Mouse (Mus musculus) forebrain, embryonic 11.5 days (tissue): ENCODE results near the gene Fam229b. TPM values are rescaled to one million over a fixed set of nuclear protein-coding genes. Genes with fewer than 3 reads are reported as not detected.

Experiments
- ATAC-seq: fragments of 200-750 bp; cut with Nextera tagmentation; replicated peaks from 2 replicates; pipeline ENCODE4 v1.8.0; 2017; ENCODE audit warnings: moderate TSS enrichment; ENCODE audit not compliant: low FRiP score
- DNase-seq: peaks from one replicate; pipeline ENCODE4 v3.0.0-alpha.2; 2017; ENCODE audit warnings: low spot score
- H3K27ac ChIP-seq: fragments of 300-500 bp; sonication (generic); 2 replicates; pipeline ENCODE4 v1.5.1; 2014; ENCODE audit warnings: low read depth, low read length
- H3K27me3 ChIP-seq: fragments of 300-500 bp; sonication (generic); 2 replicates; pipeline ENCODE4 v1.6.1; 2014; ENCODE audit warnings: mild to moderate bottlenecking, low read length, mixed read lengths; ENCODE audit not compliant: control insufficient read depth, insufficient read depth
- H3K36me3 ChIP-seq: fragments of 300-500 bp; sonication (generic); 2 replicates; pipeline ENCODE4 v1.6.1; 2014; ENCODE audit warnings: mild to moderate bottlenecking, low read length, moderate library complexity, mixed read lengths; ENCODE audit not compliant: control insufficient read depth, insufficient read depth
- H3K4me1 ChIP-seq: fragments of 300-500 bp; sonication (generic); replicated peaks from 2 replicates; pipeline ENCODE4 v1.6.1; 2014; ENCODE audit warnings: low read length, mixed read lengths; ENCODE audit not compliant: control insufficient read depth, insufficient read depth
- H3K4me2 ChIP-seq: fragments of 300-500 bp; sonication (generic); 2 replicates; pipeline ENCODE4 v1.6.1; 2014; ENCODE audit warnings: low read depth, mild to moderate bottlenecking, low read length, moderate library complexity, mixed read lengths; ENCODE audit not compliant: severe bottlenecking
- H3K4me3 ChIP-seq: fragments of 300-500 bp; sonication (generic); 2 replicates; pipeline ENCODE4 v1.5.1; 2014; ENCODE audit warnings: low read depth, low read length
- H3K9ac ChIP-seq: fragments of 300-500 bp; sonication (generic); 2 replicates; pipeline ENCODE4 v1.6.1; 2014; ENCODE audit warnings: low read length
- H3K9me3 ChIP-seq: fragments of 300-500 bp; sonication (generic); 2 replicates; pipeline ENCODE4 v1.6.1; 2016; ENCODE audit warnings: low read length, mixed read lengths; ENCODE audit not compliant: control insufficient read depth
- WGBS: fragments of 180-500 bp; shearing (Covaris S2); extraction: QIAGEN DNeasy Blood & Tissue Kit; methylation state at CpG from one replicate; pipeline ENCODE4 v1.1.7; 2014; 5-methylcytosine and 5-hydroxymethylcytosine counted together
- polyA plus RNA-seq: library from polyadenylated mRNA; unstranded; fragments of >200 nt; fragmentation: Nextera tagmentation; extraction: Ambion mirVana; gene quantifications from 2 replicates; pipeline ENCODE4 v1.2.1, GENCODE M21; 2014

The Fam229b gene
- 12.5 and 13.3 TPM in 2 replicates for polyA plus RNA-seq

GRCm38 (mm10) chr10:39133462-39134310, at the start of gene Fam229b, which contains the start of gene Tube1:
Gene Fam229b (minus strand): TSS chr10:39133914.
Gene Tube1 (plus strand): TSS chr10:39133976.
- Histone ChIP-seq H3K4me1 (no peaks in the 10 kb centered on the region), H3K9ac (peak within 1 kb of the TSS; percentile 74), H3K4me3 (peak within 1 kb of the TSS; percentile 67), H3K27ac (peak within 1 kb of the TSS; percentile 50; the same call in 1 of the 2 replicates), H3K9me3 (no peaks in the 10 kb centered on the region), H3K4me2 (peak within 1 kb of the TSS; percentile 74), H3K36me3 (no peaks in the 10 kb centered on the region; the same call in 1 of the 2 replicates), H3K27me3 (no peaks in the 10 kb centered on the region)
- peak; percentile 91 for DNase-seq
- 4% methylated on average over 47 of the region's 47 CpGs for WGBS
- peak; percentile 92 for ATAC-seq

GRCm38 (mm10) chr10:39176981-39177380, 43.3 kb upstream of the Fam229b start:
- H3K27me3 ChIP-seq = no peaks in the 10 kb centered on the region
- ATAC-seq (no peak), DNase-seq (no peak)
- H3K4me2 ChIP-seq = no peak overlapping the region
- no peak overlapping the region for H3K27ac ChIP-seq
- WGBS = 85% methylated on average over 5 of the region's 5 CpGs
- no peak overlapping the region for H3K9ac ChIP-seq
- no peaks in the 10 kb centered on the region for H3K9me3 ChIP-seq
- H3K36me3 ChIP-seq = no peaks in the 10 kb centered on the region
- H3K4me1 ChIP-seq = peaks cover 3% of the 10 kb centered on the region
- no peak overlapping the region for H3K4me3 ChIP-seq

GRCm38 (mm10) chr10:39173077-39173476, 39.4 kb upstream of the Fam229b start:
- Histone ChIP-seq H3K4me3 (no peak overlapping the region), H3K4me2 (no peak overlapping the region), H3K36me3 (no peaks in the 10 kb centered on the region), H3K9ac (no peak overlapping the region), H3K27ac (no peak overlapping the region), H3K27me3 (peaks cover 4% of the 10 kb centered on the region; the same call in 1 of the 2 replicates), H3K9me3 (no peaks in the 10 kb centered on the region), H3K4me1 (peaks cover 5% of the 10 kb centered on the region)
- DNase-seq (no peak), ATAC-seq (no peak)
- 57% methylated on average over 13 of the region's 13 CpGs for WGBS

GRCm38 (mm10) chr10:39172540-39172931, 38.8 kb upstream of the Fam229b start:
- Histone ChIP-seq H3K4me1 (peaks cover 5% of the 10 kb centered on the region), H3K9me3 (no peaks in the 10 kb centered on the region), H3K27ac (no peak overlapping the region), H3K27me3 (peaks cover 4% of the 10 kb centered on the region; the same call in 1 of the 2 replicates), H3K9ac (no peak overlapping the region), H3K4me2 (no peak overlapping the region; the same call in 1 of the 2 replicates), H3K36me3 (no peaks in the 10 kb centered on the region), H3K4me3 (no peak overlapping the region)
- 75% methylated on average over 6 of the region's 6 CpGs for whole genome bisulfite sequencing
- no peak for ATAC-seq
- DNase-seq = no peak

- peak; percentile 79 for ATAC-seq
- H3K4me1 ChIP-seq = peaks cover 5% of the 10 kb centered on the region
- 10% methylated on average over 26 of the region's 26 CpGs for WGBS
- H3K9me3 ChIP-seq = no peaks in the 10 kb centered on the region
- DNase-seq = peak; percentile 89
- peak overlapping the region; percentile 86 for H3K27ac ChIP-seq
- no peaks in the 10 kb centered on the region for H3K36me3 ChIP-seq
- H3K27me3 ChIP-seq = peaks cover 4% of the 10 kb centered on the region; the same call in 1 of the 2 replicates
- H3K9ac ChIP-seq = peak overlapping the region; percentile 54
- peak overlapping the region; percentile 71 for H3K4me2 ChIP-seq
- H3K4me3 ChIP-seq = peak overlapping the region; percentile 29
Measured at GRCm38 (mm10) chr10:39171603-39172539, 38.2 kb upstream of the Fam229b start.

GRCm38 (mm10) chr10:39171134-39171533, 37.4 kb upstream of the Fam229b start:
- peak; percentile 95 for DNase-seq
- peak overlapping the region; percentile 54 for H3K9ac ChIP-seq
- peak; percentile 92 for ATAC-seq
- peaks cover 5% of the 10 kb centered on the region for H3K4me1 ChIP-seq
- H3K27me3 ChIP-seq = peaks cover 4% of the 10 kb centered on the region; the same call in 1 of the 2 replicates
- H3K4me2 ChIP-seq = peak overlapping the region; percentile 71
- WGBS = under 1% methylated on average over 19 of the region's 19 CpGs
- H3K4me3 ChIP-seq = peak overlapping the region; percentile 29
- H3K36me3 ChIP-seq = no peaks in the 10 kb centered on the region
- H3K27ac ChIP-seq = peak overlapping the region; percentile 86
- no peaks in the 10 kb centered on the region for H3K9me3 ChIP-seq

- Histone ChIP-seq H3K27me3 (peaks cover 4% of the 10 kb centered on the region; the same call in 1 of the 2 replicates), H3K4me3 (no peak overlapping the region), H3K36me3 (no peaks in the 10 kb centered on the region), H3K9me3 (no peaks in the 10 kb centered on the region), H3K27ac (no peak overlapping the region), H3K4me2 (peak overlapping the region; percentile 71; the same call in 1 of the 2 replicates), H3K9ac (no peak overlapping the region; the same call in 1 of the 2 replicates), H3K4me1 (peaks cover 5% of the 10 kb centered on the region)
- DNase-seq = no peak
- ATAC-seq = peak; percentile 37
- 9% methylated on average over 6 of the region's 6 CpGs for WGBS
Measured at GRCm38 (mm10) chr10:39170706-39171105, 37.0 kb upstream of the Fam229b start.

- no peaks in the 10 kb centered on the region for H3K9me3 ChIP-seq
- ATAC-seq (no peak), DNase-seq (peak; percentile 88)
- WGBS = 9% methylated on average over 8 of the region's 8 CpGs
- no peaks in the 10 kb centered on the region for H3K36me3 ChIP-seq
- H3K27me3 ChIP-seq = peaks cover 4% of the 10 kb centered on the region; the same call in 1 of the 2 replicates
- H3K9ac ChIP-seq = no peak overlapping the region
- H3K27ac ChIP-seq = no peak overlapping the region
- H3K4me3 ChIP-seq = no peak overlapping the region
- peak overlapping the region; percentile 28; the same call in 1 of the 2 replicates for H3K4me2 ChIP-seq
- peaks cover 5% of the 10 kb centered on the region for H3K4me1 ChIP-seq
Measured at GRCm38 (mm10) chr10:39170181-39170580, 36.5 kb upstream of the Fam229b start.
